Comparison of ENCODE assay signal across 8 mouse cellular contexts in genomic region chr17:83632653-83633570, GRCm38 (mm10). TPM values are rescaled to one million over a fixed set of nuclear protein-coding genes. Genes with fewer than 3 reads are reported as not detected.
DNase-seq lines count a peak whose midpoint lies in the region; ATAC-seq and TF ChIP-seq lines count a peak whose summit lies in the region.

No protein-coding gene starts in this region.

- 0 out of 4 replicates have a peak, but pooled peaks cover 0 to 2% of the 10 kb centered on the region in 2 experiments for H3K4me1 ChIP-seq in MEL (ENCODE audit: control insufficient read depth in 1 of 2, insufficient read depth in 2 of 2, low read length in 2 of 2)
- H3K4me1 ChIP-seq in forebrain, embryonic 15.5 days, result peaks cover 28% of the 10 kb centered on the region
- H3K4me1 ChIP-seq in lung, embryonic 14.5 days (ENCODE audit: insufficient read depth), result 0 out of 2 replicates have a peak, but pooled peaks cover 3% of the 10 kb centered on the region
- H3K4me1 ChIP-seq in olfactory bulb, adult 2 months (ENCODE audit: control insufficient read depth, insufficient read depth, low read length), result peaks cover 17% of the 10 kb centered on the region
- peaks cover 14% of the 10 kb centered on the region for H3K4me1 ChIP-seq in thymus, adult 2 months (replicated peaks; ENCODE audit: control insufficient read depth, insufficient read depth, low read length)

- no peak for TF ChIP-seq POLR2A in MEL (IDR thresholded peaks at IDR 0.05; ENCODE audit: control insufficient read depth in 1 of 2, insufficient read depth in 1 of 2, low read depth in 1 of 2, low read length in 2 of 2, poor library complexity in 1 of 2)
- no peak for TF ChIP-seq POLR2A in olfactory bulb, adult 2 months (IDR thresholded peaks at IDR 0.05; ENCODE audit: insufficient read depth, low read depth, low read length)
- no peak for TF ChIP-seq POLR2A in thymus, adult 2 months (IDR thresholded peaks at IDR 0.05; ENCODE audit: control insufficient read depth, extremely low read depth, insufficient read depth, low read length, poor library complexity)

- peak; percentile 43 for DNase-seq in MEL (ENCODE audit: low read depth, low spot score)
- peak; percentile 60 to 66 for DNase-seq in cerebellum, adult 18-20 months
- peak; percentile 47 to 56 for DNase-seq in layer of hippocampus, adult 8-10 months (ENCODE audit: low spot score in 2 of 2)
- DNase-seq in lung, embryonic 14.5 days, result peak; percentile 87
- DNase-seq in thymus, adult 2 months, result peak; percentile 78

- H3K36me3 ChIP-seq in MEL (ENCODE audit: control insufficient read depth in 1 of 2, insufficient read depth in 2 of 2, low read length in 2 of 2), result no peaks in the 10 kb centered on the region; a peak in 1 of 4 replicates
- H3K36me3 ChIP-seq in forebrain, embryonic 15.5 days, result no peaks in the 10 kb centered on the region
- H3K36me3 ChIP-seq in lung, embryonic 14.5 days (ENCODE audit: insufficient read depth), result no peaks in the 10 kb centered on the region
- no peaks in the 10 kb centered on the region for H3K36me3 ChIP-seq in thymus, adult 2 months (ENCODE audit: control insufficient read depth, insufficient read depth, low read length)

- no peaks in the 10 kb centered on the region; a peak in 1 of 4 replicates for H3K27me3 ChIP-seq in MEL (ENCODE audit: control insufficient read depth in 1 of 2, insufficient read depth in 2 of 2, low read length in 2 of 2)
- H3K27me3 ChIP-seq in forebrain, embryonic 15.5 days, result peaks cover 64% of the 10 kb centered on the region
- peaks cover 52% of the 10 kb centered on the region for H3K27me3 ChIP-seq in lung, embryonic 14.5 days (ENCODE audit: insufficient read depth, low read length)
- H3K27me3 ChIP-seq in thymus, adult 2 months (ENCODE audit: control insufficient read depth, insufficient read depth, low read length), result peaks cover 15% of the 10 kb centered on the region

- no peaks in the 10 kb centered on the region for H3K79me2 ChIP-seq in MEL (ENCODE audit: control insufficient read depth, insufficient read depth, low read length, poor library complexity)

- H3K4me3 ChIP-seq in MEL (ENCODE audit: control insufficient read depth in 1 of 2, insufficient read depth in 1 of 2, low read depth in 2 of 2, low read length in 2 of 2), result no peak overlapping the region
- peak overlapping the region; percentile 56 for H3K4me3 ChIP-seq in forebrain, embryonic 15.5 days
- peak overlapping the region; percentile 54 for H3K4me3 ChIP-seq in lung, embryonic 14.5 days (ENCODE audit: low read depth, low read length)
- H3K4me3 ChIP-seq in olfactory bulb, adult 2 months (ENCODE audit: insufficient read depth, low read depth, low read length), result peak overlapping the region; percentile 49
- peak overlapping the region; percentile 56 for H3K4me3 ChIP-seq in thymus, adult 2 months (ENCODE audit: control insufficient read depth, insufficient read depth, low read length)

- TF ChIP-seq RAD21 in MEL (IDR thresholded peaks at IDR 0.05; ENCODE audit: low read depth, low read length), result peak; percentile 53

- H3K4me2 ChIP-seq in forebrain, embryonic 15.5 days (replicated peaks), result peak overlapping the region; percentile 87
- peak overlapping the region; percentile 95 for H3K4me2 ChIP-seq in lung, embryonic 14.5 days

- TF ChIP-seq CTCF in MEL (IDR thresholded peaks at IDR 0.05 in 2 of 3, conservative IDR thresholded peaks at IDR 0.05 in 1 of 3; ENCODE audit: control insufficient read depth in 1 of 3, insufficient read depth in 1 of 3, low read depth in 2 of 3, low read length in 3 of 3, poor library complexity in 1 of 3, severe bottlenecking in 1 of 3), result peak; percentile 24 to 64 (median 49); a peak in 4 of 6 replicates
- peak; percentile 67 for TF ChIP-seq CTCF in lung, embryonic 14.5 days (IDR thresholded peaks at IDR 0.05; ENCODE audit: low read depth)
- TF ChIP-seq CTCF in olfactory bulb, adult 2 months (IDR thresholded peaks at IDR 0.05; ENCODE audit: insufficient read depth, low read depth, low read length), result no peak
- no peak for TF ChIP-seq CTCF in thymus, adult 2 months (IDR thresholded peaks at IDR 0.05; ENCODE audit: borderline replicate concordance, control insufficient read depth, extremely low read depth, insufficient read depth, low read length, poor library complexity)

- H3K27ac ChIP-seq in MEL (ENCODE audit: control insufficient read depth, low read depth, low read length), result no peak overlapping the region
- H3K27ac ChIP-seq in forebrain, embryonic 15.5 days (replicated peaks), result no peak overlapping the region
- H3K27ac ChIP-seq in lung, embryonic 14.5 days (ENCODE audit: low read depth), result no peak overlapping the region
- H3K27ac ChIP-seq in olfactory bulb, adult 2 months (ENCODE audit: insufficient read depth, low read depth, low read length), result no peak overlapping the region
- no peak overlapping the region for H3K27ac ChIP-seq in thymus, adult 2 months (ENCODE audit: control insufficient read depth, insufficient read depth, low read length)

- 2% methylated on average over 24 of the region's 24 CpGs for WGBS in forebrain, embryonic 15.5 days
- WGBS in lung, embryonic 14.5 days, result 2% methylated on average over 24 of the region's 24 CpGs
- under 1% methylated on average over 24 of the region's 24 CpGs for WGBS in olfactory bulb, adult 2 months
- WGBS in thymus, adult 2 months, result 8% methylated on average over 24 of the region's 24 CpGs

- H3K9ac ChIP-seq in MEL (ENCODE audit: control insufficient read depth, low read depth, low read length, poor library complexity, severe bottlenecking), result no peak overlapping the region
- peak overlapping the region; percentile 39 for H3K9ac ChIP-seq in forebrain, embryonic 15.5 days (replicated peaks)
- no peak overlapping the region for H3K9ac ChIP-seq in lung, embryonic 14.5 days

- ATAC-seq in forebrain, embryonic 15.5 days (replicated peaks), result peak; percentile 51; the same call in 1 of the 2 replicates
- peak; percentile 60 to 68; a peak in 3 of 4 replicates for ATAC-seq in hematopoietic stem cell, adult 5-6 weeks (replicated peaks in 1 of 2; ENCODE audit: insufficient read depth in 1 of 2, low FRiP score in 2 of 2, low TSS enrichment in 1 of 2, low read depth in 1 of 2, poor library complexity in 2 of 2, severe bottlenecking in 2 of 2)
- no peak for ATAC-seq in lung, embryonic 14.5 days (ENCODE audit: insufficient read depth)

- TF ChIP-seq EP300 in MEL (IDR thresholded peaks at IDR 0.05; ENCODE audit: low read depth in 1 of 2, low read length in 2 of 2), result no peak

- H3K9me3 ChIP-seq in MEL (replicated peaks; ENCODE audit: insufficient read depth, low read length), result no peaks in the 10 kb centered on the region
- H3K9me3 ChIP-seq in forebrain, embryonic 15.5 days, result no peaks in the 10 kb centered on the region
- H3K9me3 ChIP-seq in lung, embryonic 14.5 days (ENCODE audit: low read depth, low read length), result no peaks in the 10 kb centered on the region

TF ChIP-seq in MEL, 35 proteins besides CTCF, POLR2A, EP300 and RAD21:
- TF ChIP-seq MAZ (IDR thresholded peaks at IDR 0.05; ENCODE audit: low read depth, low read length), result no peak
- TF ChIP-seq TBP (IDR thresholded peaks at IDR 0.05; ENCODE audit: low read depth, low read length), result no peak
- peak; percentile 42 for TF ChIP-seq ZC3H11A (IDR thresholded peaks at IDR 0.05; ENCODE audit: low read depth, low read length)
- TF ChIP-seq ZMIZ1 (IDR thresholded peaks at IDR 0.05; ENCODE audit: low read depth, low read length), result no peak
- no peak for TF ChIP-seq TCF12 (IDR thresholded peaks at IDR 0.05; ENCODE audit: low read depth, low read length)
- TF ChIP-seq UBTF (IDR thresholded peaks at IDR 0.05; ENCODE audit: borderline replicate concordance, insufficient read depth, low read depth, low read length), result no peak
- no peak for TF ChIP-seq ZKSCAN1 (IDR thresholded peaks at IDR 0.05; ENCODE audit: low read depth, low read length)
- TF ChIP-seq GATA1 (IDR thresholded peaks at IDR 0.05; ENCODE audit: low read depth, low read length), result no peak
- no peak for TF ChIP-seq KAT2A (conservative IDR thresholded peaks at IDR 0.05; ENCODE audit: low read depth, low read length)
- no peak for TF ChIP-seq RCOR1 (IDR thresholded peaks at IDR 0.05; ENCODE audit: low read depth, low read length)
- TF ChIP-seq NELFE (IDR thresholded peaks at IDR 0.05; ENCODE audit: low read depth, low read length), result no peak
- no peak for TF ChIP-seq BHLHE40 (IDR thresholded peaks at IDR 0.05; ENCODE audit: borderline replicate concordance, low read depth, low read length)
- no peak for TF ChIP-seq ZNF384 (IDR thresholded peaks at IDR 0.05; ENCODE audit: low read depth, low read length)
- no peak for TF ChIP-seq USF2 (IDR thresholded peaks at IDR 0.05; ENCODE audit: borderline replicate concordance in 1 of 2, insufficient read depth in 1 of 2, low read depth in 1 of 2, low read length in 2 of 2)
- TF ChIP-seq MYB (IDR thresholded peaks at IDR 0.05; ENCODE audit: low read depth, low read length), result no peak
- no peak for TF ChIP-seq MXI1 (IDR thresholded peaks at IDR 0.05; ENCODE audit: low read depth, low read length)
- TF ChIP-seq POLR2AphosphoS5 (IDR thresholded peaks at IDR 0.05; ENCODE audit: borderline replicate concordance, low read depth, low read length), result no peak
- peak; percentile 67 for TF ChIP-seq SMC3 (IDR thresholded peaks at IDR 0.05; ENCODE audit: low read depth, low read length)

RNA-seq across cellular contexts. Expression of gene Kcng3, which starts 1.2 kb away (rescaled TPM):
- total RNA-seq in MEL (2012; rRNA removed), result not detected in 2 replicates
- not detected for polyA plus RNA-seq in MEL (2012; ENCODE audit: insufficient read depth in 1 of 2, insufficient read length in 2 of 2, low read depth in 1 of 2, low replicate concordance in 2 of 2, missing spikeins in 1 of 2)
- polyA plus RNA-seq in forebrain, embryonic 15.5 days (2015; fragmentation: Nextera tagmentation; extraction: Ambion mirVana), result 0.06 TPM in 1 of 2 replicates, not detected in the other
- total RNA-seq in hematopoietic stem cell, adult 5-6 weeks (2017), result not detected in 2 replicates
- total RNA-seq in layer of hippocampus, adult 8-10 months (2022), result 10 to 100 TPM in 1 of 4 experiments, 1 to 10 TPM in 3; 8.6 to 11.5 (median 9.1) TPM
- polyA plus RNA-seq in lung, embryonic 14.5 days (2014; fragmentation: Nextera tagmentation; extraction: Ambion mirVana), result not detected in 2 replicates
- not detected in 2 replicates for polyA plus RNA-seq in olfactory bulb, adult 2 months (2012; ENCODE audit: insufficient read depth, insufficient read length, low replicate concordance, missing spikeins)
- polyA plus RNA-seq in thymus, adult 2 months (2012; rRNA removed), result 0.13 and 0.27 TPM in 2 replicates

Comparison
In these comparisons a context has a peak if more than half of its experiments do, and no peak if none do; other contexts are left out.
1. H3K4me3 ChIP-seq: peak in forebrain, embryonic 15.5 days (single experiment), lung, embryonic 14.5 days (single experiment), olfactory bulb, adult 2 months (single experiment) and thymus, adult 2 months (single experiment); none in MEL (0 of 2).
2. CTCF ChIP-seq: peak in MEL (3 of 3) and lung, embryonic 14.5 days (single experiment); none in olfactory bulb, adult 2 months (single experiment) and thymus, adult 2 months (single experiment).
3. Peak in every context shown above with its lines, with median percentiles within 50 percentile points of each other: DNase-seq.